Mouse (Mus musculus) embryo, embryonic 10 days (tissue): Measurements from ENCODE around the gene Pknox2.

Experiments used
- DNase-seq: peaks from one replicate; pipeline ENCODE4 v3.0.0-alpha.2; 2015; ENCODE audit warnings: low spot score

Gene Pknox2

GRCm38 (mm10) chr9:37140464-37141181 lies 6.6 kb downstream of the Pknox2 start:
- no peak for DNase-seq

- peak; percentile 85 for DNase-seq
Measured at GRCm38 (mm10) chr9:37139514-37139913, 7.7 kb downstream of the Pknox2 start.

- no peak for DNase-seq
Measured at GRCm38 (mm10) chr9:37138883-37139282, 8.3 kb downstream of the Pknox2 start.

- DNase-seq, result no peak
Measured at GRCm38 (mm10) chr9:37136340-37136739, 10.9 kb downstream of the Pknox2 start.

- no peak for DNase-seq
Measured at GRCm38 (mm10) chr9:37133495-37133894, 13.7 kb downstream of the Pknox2 start.

- no peak for DNase-seq
Measured at GRCm38 (mm10) chr9:37129046-37129445, 18.2 kb downstream of the Pknox2 start.

- DNase-seq, result no peak
Measured at GRCm38 (mm10) chr9:37126197-37126596, 21.0 kb downstream of the Pknox2 start.

GRCm38 (mm10) chr9:37124696-37125480 lies 22.3 kb downstream of the Pknox2 start:
- DNase-seq, result no peak

GRCm38 (mm10) chr9:37123384-37123783 lies 23.8 kb downstream of the Pknox2 start:
- DNase-seq, result no peak

GRCm38 (mm10) chr9:37122971-37123370 lies 24.2 kb downstream of the Pknox2 start:
- DNase-seq, result no peak

GRCm38 (mm10) chr9:37122381-37122780 lies 24.8 kb downstream of the Pknox2 start:
- no peak for DNase-seq

GRCm38 (mm10) chr9:37121761-37122331 lies 25.4 kb downstream of the Pknox2 start:
- peak; percentile 38 for DNase-seq

- no peak for DNase-seq
Measured at GRCm38 (mm10) chr9:37120801-37121200, 26.4 kb downstream of the Pknox2 start.

- no peak for DNase-seq
Measured at GRCm38 (mm10) chr9:37117529-37117928, 29.7 kb downstream of the Pknox2 start.

- DNase-seq, result no peak
Measured at GRCm38 (mm10) chr9:37116632-37117413, 30.4 kb downstream of the Pknox2 start.

GRCm38 (mm10) chr9:37115820-37116219 lies 31.4 kb downstream of the Pknox2 start:
- no peak for DNase-seq

- DNase-seq, result peak; percentile 70
Measured at GRCm38 (mm10) chr9:37114286-37115267, 32.6 kb downstream of the Pknox2 start.

GRCm38 (mm10) chr9:37107546-37107945 lies 39.7 kb downstream of the Pknox2 start:
- no peak for DNase-seq

- DNase-seq, result peak; percentile 79
Measured at GRCm38 (mm10) chr9:37106808-37107207, 40.4 kb downstream of the Pknox2 start.

GRCm38 (mm10) chr9:37104249-37104648 lies 43.0 kb downstream of the Pknox2 start:
- DNase-seq, result no peak

- no peak for DNase-seq
Measured at GRCm38 (mm10) chr9:37103778-37104177, 43.4 kb downstream of the Pknox2 start.
